Mouse (Mus musculus) T-helper 17 cell (primary cell): Measurements from ENCODE around the gene C1qtnf9.

Experiments
- in situ Hi-C, 2 experiments: fragments of 300-600 bp; cut with MboI, MseI; formaldehyde crosslinking; loops; 1 replicate in 1 of 2; 2 replicates in 1 of 2; pipeline ENCODE4 v1.15.1; 2025; ENCODE audit warnings: high pct_unique_total_duplicates in 2 of 2

The C1qtnf9 gene

DNA sequence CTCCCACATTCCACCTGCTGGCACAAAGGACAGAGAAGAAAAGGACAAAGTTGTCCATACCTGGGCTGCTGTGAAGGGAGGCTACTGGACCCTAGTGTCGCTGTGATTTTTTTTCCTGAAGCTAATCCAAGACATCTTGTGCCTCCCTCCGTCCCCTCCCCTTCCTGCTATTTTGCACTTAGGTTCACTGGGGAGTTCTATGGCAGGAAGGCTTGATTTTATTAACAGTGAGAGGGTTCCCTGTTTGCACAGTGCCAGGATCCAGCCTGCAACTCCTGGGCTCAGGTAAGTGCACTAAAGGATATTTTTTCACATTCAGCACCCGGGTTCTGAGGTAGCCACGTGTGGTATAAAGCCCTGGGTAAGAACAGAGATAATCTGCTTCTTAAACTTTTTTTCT is at the start of gene C1qtnf9:
Gene C1qtnf9, plus strand, starts transcription at position 251 of the 400 bp plus-strand sequence.
- in situ Hi-C loops: no loop called here

DNA sequence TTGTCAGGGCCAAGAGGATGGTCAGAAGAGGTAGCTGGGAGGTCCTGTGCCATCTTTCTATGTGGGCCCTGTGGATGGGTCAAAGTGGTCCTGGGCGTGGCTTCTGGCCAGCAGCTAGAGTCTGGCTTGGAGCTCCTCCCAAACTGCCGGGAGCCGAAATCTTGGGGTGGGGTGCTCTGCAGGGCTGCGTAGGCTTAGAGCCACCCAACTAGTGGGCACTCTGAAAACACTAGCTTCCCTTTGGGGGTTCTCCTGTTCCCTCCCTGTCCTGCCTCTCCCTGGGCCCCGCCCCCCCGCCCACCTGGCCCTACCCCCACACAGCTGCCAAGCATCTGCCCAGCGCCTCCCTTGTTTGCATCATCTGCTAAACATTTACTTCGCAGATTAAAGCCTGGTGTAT is 46.6 kb upstream of the C1qtnf9 start:
- in situ Hi-C loops: no loop called here

DNA sequence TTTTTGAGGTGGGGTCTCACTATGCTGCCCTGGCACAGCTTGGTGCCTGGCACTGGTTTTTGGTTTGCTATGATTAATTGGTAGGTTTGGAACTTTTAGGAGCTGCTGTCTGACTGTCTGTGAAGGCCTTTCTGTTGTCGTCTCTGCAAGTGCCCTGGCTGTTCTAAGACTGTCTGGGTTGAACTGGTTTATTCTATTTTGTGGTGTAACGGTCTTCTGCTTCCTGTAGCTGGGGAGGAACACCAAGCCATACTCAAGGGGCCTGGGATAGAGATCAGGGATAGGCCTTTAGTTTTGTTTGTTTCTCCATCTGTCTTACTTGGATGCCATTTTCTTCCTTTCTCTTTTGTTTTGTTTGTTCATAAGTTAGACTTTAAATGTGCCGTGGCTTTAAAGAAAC is 46.0 kb upstream of the C1qtnf9 start:
- in situ Hi-C loops: no loop called here

DNA sequence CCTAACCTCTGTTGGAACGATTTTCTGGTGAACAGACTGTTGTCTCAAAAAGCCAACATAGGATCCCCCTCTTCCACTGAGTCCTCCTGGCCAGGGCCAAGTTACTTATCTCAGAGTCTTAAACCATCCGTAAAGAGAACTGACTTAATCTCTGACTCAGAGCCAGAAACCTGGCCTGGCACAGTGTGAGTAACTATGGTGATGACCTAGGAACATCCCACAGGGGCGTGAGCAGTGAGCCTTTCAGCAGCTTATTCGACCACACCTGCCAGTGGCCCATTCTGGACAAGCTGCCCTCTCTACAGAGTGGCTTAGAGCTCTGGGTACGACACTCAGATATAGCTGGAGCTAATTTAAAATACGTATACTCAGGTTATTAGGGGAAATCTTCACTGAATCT is 41.8 kb upstream of the C1qtnf9 start:
- in situ Hi-C loops: no loop called here

DNA sequence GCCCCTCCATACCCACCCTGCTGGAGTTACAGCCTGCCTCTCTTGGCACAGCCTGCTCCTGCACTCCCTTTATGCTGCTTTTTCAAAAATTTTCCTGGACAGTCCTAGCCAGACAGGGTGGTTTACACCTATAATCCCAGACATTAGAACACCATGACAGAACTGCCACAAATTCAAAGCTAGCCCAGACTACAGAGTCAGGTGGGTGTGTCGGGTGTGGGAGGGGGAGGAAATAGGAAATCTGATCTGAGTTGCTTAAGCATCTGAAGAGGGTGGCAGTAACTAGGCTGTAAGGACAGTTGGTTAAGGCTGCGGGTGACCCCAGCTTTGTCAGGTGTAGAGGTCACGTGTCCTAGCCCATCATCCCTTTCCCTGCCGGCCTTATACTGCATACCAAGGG is 40.8 kb upstream of the C1qtnf9 start:
- in situ Hi-C loops: no loop called here

DNA sequence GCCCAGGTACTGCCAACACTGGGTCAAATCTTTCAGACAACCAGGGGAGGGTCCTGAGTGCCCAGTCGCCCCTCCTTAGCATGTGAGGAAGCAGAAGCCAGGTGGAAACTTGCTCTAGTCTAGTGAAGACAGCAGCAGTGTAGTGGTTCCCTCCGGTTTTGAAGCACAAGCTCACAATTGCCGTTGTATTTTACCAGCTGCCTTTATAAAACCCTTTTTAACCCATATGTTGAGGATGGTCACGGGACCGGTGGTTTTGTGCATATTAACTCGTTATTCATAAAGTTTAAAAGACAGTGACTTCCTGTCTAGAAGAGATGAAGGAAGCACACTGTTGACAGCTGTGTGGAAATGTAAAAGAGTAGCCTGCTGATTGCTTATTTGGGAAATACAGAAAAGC is 35.9 kb upstream of the C1qtnf9 start:
- in situ Hi-C loops: loop anchor here in 1 of 2 experiments (10.0 kb wide), 2 partner anchors 477 to 1527 kb away; partner anchors contain the start of genes Gm49336, Nupl1 and Rcbtb1

DNA sequence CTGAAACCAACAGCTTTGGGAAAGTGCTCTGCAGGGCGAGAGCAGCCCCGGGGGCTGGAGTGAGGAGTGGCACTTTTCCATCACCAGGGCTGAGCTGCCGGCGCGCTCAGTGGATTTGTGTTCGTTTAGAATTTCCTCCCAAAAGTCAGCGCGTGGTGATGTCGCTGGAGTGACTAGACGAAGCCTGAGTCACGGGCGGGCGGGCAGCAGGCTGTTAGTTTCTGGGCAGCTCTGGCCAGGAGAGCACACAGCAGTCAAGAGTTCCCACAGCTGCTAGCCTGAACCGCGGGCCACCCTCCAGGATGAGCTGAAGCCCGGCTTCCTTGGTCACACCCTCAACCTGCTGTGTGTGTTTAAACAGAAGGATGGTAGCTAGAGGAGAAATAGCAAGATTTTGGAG is 35.1 kb upstream of the C1qtnf9 start:
- in situ Hi-C loops: loop anchor here in 1 of 2 experiments (10.0 kb wide), 2 partner anchors 478 to 1528 kb away; partner anchors contain the start of genes Gm49336, Nupl1 and Rcbtb1

DNA sequence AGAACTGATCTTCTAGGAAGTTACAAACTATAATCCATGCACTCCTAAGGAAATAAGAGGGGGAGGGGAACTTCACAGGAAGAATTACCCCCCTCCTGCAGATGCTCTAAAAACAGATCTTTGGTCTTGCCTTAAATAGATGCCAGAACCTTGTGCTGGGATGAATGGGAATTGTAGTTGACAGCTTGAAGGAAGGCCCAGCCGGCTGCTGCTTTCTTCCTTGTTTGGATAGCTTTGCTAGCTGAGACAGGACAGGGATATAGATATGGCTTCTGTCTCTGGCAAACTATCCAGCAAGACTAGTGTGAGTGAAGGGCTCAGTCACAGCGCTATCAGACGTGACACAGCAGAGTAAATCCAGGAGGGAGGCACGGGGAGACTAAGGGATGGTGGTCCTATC is 34.2 kb upstream of the C1qtnf9 start:
- in situ Hi-C loops: loop anchor here in 1 of 2 experiments (10.0 kb wide), 2 partner anchors 479 to 1529 kb away; partner anchors contain the start of genes Gm49336, Nupl1 and Rcbtb1

DNA sequence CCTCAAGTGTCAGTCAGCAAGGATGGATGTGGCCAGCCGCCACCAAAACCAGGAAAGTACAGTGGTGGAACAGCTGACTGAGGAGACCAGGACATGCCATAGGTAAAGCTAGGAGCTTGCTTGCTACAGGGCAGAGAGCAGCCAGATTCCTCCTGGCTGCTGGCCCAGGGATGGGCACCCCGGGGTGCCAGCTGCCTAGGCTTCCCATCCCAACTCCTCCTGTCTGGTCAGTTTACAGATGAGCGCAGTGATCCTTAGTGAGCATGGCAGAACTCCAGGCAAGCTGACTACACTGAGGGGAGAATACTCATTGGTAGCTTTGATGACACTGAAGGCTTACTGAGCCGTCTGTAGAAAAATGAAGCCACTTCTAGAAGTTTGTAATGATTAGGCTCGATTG is 32.7 kb upstream of the C1qtnf9 start:
- in situ Hi-C loops: loop anchor here in 1 of 2 experiments (10.0 kb wide), 2 partner anchors 480 to 1530 kb away; partner anchors contain the start of genes Gm49336, Nupl1 and Rcbtb1

DNA sequence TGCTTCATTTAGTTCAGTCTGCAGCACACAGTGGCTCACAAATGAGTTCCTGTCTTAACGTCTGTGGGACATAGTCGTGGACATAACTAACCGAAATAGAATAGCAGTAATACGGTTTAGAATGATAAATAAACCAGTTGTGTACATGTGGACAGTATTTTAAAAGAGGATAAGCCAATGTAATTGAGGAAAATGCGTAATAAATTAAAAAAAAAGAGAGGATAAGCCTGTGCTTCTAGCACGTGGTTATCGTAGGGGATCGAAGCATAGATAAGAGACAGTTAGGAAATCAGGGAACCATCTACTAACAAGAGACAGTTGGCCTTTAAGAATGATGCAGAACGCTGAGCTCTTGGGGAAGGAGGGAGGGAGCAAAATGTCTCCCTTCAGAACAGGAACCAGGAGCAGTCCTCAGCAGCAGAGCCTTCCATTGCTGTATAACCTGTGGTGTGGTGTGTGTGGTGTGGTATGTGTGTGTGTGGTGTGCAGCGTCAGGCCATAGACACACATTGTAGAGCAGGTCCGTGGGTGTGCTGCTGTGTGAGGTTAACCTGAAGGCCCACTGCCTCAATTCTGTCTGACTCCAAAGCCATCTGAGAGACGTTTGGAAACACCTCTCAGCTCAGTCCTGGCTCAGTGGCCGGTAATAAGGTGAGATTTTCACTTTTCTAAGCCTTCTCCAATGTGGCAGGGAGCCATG is 31.9 kb upstream of the C1qtnf9 start:
- in situ Hi-C loops: loop anchor here in 1 of 2 experiments (10.0 kb wide), 2 partner anchors 481 to 1531 kb away; partner anchors contain the start of genes Gm49336, Nupl1 and Rcbtb1

DNA sequence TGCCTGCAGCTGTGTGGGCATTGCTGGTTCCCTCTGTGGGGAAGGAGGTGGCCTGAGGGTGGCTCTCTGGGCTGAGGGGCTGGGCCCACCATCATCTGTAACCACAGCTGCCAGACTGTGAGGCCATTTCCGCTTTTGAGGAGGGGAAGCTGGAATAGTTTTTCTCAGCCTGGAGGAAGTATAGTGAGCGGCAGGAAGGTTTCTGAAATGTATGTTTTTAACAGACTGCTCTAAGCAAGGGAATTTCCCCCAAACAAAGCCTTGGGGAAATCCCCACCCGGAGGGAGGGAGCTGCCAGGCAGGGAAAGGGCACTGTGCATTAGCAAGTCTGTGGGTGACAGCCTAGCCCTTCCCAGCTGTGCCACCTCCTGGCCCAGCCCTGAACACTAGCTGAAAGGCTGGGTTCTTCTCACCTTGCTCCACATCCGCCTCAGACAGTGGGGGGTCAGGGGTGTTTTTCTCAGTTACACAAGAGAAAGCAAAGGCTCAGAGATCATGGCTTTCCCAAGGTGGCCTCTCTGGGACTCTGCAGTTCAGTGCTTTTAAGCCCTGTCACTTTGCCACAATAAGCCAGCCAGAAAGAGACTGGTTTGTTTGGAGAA is 31.2 kb upstream of the C1qtnf9 start:
- in situ Hi-C loops: loop anchor here in 1 of 2 experiments (10.0 kb wide), 2 partner anchors 482 to 1532 kb away; partner anchors contain the start of genes Gm49336, Nupl1 and Rcbtb1

DNA sequence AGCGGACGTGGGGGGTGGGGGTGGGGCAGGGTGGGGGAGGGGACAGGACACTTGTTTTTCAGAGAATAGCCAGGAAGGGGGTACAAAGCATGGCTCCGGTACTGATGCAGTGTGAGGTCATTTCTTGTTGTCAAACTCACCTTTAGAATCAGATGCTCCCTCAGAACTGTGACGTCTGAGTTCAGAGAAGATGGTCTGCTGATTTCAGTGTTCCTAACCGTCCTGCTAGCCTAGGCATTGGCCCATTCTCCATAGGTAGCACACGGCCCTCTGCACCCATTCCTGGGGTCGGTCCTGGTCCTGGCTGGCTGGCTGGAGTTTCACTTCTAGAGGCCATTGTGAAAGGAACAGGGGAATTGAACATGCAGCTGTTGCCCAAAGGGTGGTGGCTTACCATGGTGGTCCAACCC is 30.7 kb upstream of the C1qtnf9 start:
- in situ Hi-C loops: loop anchor here in 1 of 2 experiments (10.0 kb wide), 2 partner anchors 482 to 1532 kb away; partner anchors contain the start of genes Gm49336, Nupl1 and Rcbtb1

DNA sequence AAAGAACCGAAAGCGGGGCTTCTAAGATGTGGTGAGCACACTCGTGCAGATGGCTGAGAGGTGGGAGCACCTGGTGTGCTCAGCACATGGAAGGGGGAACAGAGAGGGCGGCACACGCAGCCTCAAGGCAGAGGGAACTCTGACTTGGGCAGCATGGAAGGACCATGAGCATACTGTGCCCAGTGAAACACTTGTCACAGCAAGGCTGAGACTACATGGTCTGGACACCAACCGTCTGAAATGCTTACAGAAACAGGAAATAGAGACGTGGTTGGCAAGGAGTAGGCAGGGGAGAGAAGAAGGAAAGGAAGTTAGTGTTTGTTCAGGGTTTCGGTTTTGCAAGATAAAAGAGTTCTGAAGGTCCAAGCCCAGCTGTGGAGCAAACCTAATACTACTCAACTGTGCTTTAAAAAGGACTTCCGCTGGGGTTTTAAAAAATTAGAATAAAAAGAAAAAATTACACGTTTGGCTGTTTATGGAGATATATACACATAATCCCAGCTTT is 29.4 kb upstream of the C1qtnf9 start:
- in situ Hi-C loops: loop anchor here in 1 of 2 experiments (10.0 kb wide), 2 partner anchors 484 to 1534 kb away; partner anchors contain the start of genes Gm49336, Nupl1 and Rcbtb1

DNA sequence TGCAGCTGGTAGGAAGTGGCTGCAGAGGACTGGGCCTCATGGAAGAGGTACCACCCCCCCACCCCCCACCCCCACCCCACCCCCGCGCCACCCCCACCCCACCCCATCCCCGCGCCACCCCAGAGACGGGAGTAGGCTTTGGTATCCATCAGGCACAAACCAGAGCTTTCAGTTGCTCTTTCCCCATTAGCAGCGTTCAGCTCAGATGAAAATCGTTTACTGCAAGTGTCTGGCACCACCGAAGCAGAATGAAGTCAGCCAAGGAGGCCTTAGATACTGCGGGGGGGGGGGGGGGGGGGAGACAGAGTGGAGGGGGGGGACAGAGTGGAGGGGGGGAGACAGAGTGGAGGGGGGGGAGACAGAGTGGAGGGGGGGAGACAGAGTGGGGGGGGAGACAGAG is 28.8 kb upstream of the C1qtnf9 start:
- in situ Hi-C loops: loop anchor here in 1 of 2 experiments (10.0 kb wide), 2 partner anchors 484 to 1534 kb away; partner anchors contain the start of genes Gm49336, Nupl1 and Rcbtb1

DNA sequence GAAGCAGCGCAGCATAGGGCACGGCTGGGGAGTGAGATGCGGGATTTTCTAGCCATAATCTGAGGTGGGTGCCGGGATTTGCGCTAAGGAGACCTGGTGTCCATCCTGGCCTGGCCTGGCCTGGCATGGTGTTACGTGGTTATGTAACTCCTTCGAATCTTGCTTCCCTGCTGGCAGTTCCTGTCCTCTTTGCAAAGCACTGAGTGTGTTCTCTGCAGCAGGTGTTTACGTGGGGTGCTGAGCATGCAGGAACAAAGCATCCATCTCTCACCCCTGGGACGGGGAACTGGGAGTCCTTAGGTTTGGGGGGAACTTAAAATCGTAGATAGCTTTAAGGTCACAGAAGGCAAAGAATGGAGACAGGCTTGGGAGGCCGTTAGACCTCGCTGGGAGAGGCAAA is 28.3 kb upstream of the C1qtnf9 start:
- in situ Hi-C loops: loop anchor here in 1 of 2 experiments (10.0 kb wide), 2 partner anchors 485 to 1535 kb away; partner anchors contain the start of genes Gm49336, Nupl1 and Rcbtb1

DNA sequence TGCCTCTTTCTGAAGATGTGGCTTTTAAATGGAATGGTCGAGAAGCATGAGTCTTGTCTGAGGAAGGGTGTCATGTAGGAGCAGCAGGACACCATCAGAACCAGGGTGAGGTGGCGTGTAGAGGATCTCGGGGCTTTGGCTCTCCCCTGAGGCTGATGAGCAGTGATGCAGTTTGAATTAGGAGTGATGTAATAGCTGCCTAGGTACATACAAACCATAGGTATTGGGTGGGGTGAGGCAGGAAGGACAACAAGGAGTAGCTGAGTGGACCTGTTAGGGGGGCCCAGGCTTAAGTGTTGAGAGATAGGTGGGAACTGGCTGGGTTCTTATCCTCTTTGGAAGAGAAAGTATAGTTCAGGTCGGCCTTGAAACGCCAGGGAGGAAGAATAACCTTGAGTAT is 27.4 kb upstream of the C1qtnf9 start:
- in situ Hi-C loops: no loop called here

DNA sequence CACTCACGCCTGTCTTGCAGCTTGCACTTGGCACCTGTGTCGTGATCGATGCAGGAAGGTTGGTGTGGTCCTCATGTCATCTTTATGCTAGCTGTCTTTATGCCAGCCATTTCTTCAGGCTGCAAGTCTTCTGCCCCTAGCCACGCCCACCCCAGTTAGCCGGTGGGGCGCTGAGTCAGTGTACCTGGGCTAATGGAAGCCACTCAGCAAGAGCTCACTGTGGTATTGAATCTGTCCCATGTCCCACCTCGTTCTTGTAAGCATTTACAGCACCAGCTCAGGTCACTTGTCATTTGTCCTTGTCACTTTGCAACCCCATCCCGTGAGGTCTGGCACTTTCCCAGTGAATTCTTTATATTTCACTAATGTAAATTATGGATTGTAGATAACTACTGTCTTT is 26.9 kb upstream of the C1qtnf9 start:
- in situ Hi-C loops: no loop called here

DNA sequence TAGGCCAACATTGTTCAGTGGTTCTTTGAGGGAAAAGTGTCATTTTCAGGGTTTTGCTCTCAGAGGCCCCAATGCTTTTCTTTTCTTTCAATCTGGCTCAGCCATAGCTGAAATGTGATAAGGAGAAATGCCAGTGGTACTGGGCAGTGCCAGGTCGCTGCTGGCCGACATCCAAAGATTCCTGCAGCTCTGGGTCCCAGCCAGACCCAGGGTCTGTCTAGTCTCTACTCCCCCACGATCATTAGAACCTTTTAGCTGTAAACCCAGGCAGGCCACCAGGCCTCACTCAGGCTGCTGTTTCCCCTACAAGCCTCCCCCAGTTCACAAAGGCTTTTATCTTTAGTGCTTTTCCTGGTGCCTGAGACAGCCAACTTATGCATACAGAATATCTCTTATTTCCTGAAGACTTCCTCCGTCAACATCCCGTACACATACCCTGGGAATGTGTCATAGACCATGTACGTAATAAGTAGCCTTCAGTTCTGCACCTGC is 26.4 kb upstream of the C1qtnf9 start:
- in situ Hi-C loops: no loop called here

DNA sequence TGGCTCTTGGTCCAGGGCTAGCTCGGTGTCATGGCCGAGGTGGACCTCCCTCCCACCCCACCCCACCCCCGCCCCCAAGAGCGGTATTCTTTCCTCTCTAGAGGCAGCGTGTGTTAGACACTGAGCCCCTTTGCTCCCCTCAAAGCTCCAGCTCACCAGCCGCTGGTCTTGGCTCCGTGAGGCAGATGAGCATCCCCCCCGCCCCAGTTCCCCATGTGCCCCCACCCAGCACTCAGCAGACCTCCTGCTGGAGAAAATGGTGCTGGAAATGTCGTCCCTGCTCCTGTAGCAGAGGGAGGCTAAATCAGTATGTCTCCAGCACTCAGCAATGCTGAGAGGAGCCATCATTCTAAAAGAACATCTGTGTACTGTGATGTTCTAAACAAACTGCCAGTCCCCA is 24.3 kb upstream of the C1qtnf9 start:
- in situ Hi-C loops: no loop called here

DNA sequence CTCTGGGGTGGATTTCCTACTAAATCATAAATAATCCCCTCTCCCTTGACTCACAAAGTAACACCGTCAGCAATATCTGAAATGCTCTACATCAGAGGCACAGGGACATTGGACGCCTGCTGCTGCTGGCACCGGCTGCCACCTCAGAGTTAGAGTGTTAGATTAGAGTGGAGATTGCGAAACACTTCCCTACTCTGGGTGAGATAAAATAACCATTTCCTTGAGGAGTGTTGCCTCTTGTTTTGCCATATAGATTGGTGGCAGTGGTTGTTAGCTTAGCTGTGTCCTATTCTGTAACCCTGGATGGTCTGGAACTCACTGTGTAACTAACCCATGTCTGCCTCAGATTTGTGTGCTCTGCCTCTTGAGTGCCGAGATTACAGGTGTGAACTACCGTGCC is 22.7 kb upstream of the C1qtnf9 start:
- in situ Hi-C loops: no loop called here

DNA sequence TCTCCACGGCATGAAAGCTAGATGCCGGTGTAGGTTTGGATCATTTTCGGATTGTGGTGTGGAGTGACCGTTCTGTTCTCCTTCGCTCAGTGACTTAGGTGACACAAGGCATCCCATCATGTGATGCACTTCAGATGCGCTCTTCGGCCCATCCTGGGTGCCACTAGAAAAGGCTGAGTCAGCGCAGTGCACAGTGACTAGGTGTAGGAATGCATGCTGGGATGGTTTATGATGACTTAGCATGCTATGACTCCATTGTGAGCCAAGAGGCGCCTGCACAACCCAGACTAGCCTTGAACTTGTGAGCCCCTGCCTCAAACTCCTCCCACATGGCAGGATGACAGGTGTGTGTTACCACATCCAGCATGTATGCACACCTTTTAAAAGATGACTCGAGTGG is 21.8 kb upstream of the C1qtnf9 start:
- in situ Hi-C loops: no loop called here
